In genomic region chr3:51248600-51248999, GRCm38 (mm10) we compare ENCODE assay signal across 32 mouse cellular contexts.
"Had no signal": no experiment of that assay in that cellular context is flagged by ENCODE, and none has a peak within 500 bp of the region (broad histone marks: within the 10 kb centered on the region; RNA-seq: fewer than 3 reads in every experiment).

No protein-coding gene starts in this region.

- H3K4me2 ChIP-seq: limb, embryonic 12.5 days; limb, embryonic 13.5 days; limb, embryonic 15.5 days; liver, embryonic 11.5 days; liver, embryonic 12.5 days; liver, embryonic 13.5 days; liver, embryonic 15.5 days; lung, embryonic 14.5 days; lung, embryonic 15.5 days; midbrain, embryonic 11.5 days; midbrain, embryonic 12.5 days; midbrain, embryonic 13.5 days; midbrain, embryonic 15.5 days; neural tube, embryonic 12.5 days; neural tube, embryonic 13.5 days had no signal

- H3K9me3 ChIP-seq: limb, embryonic 10.5 days; limb, embryonic 12.5 days; limb, embryonic 13.5 days; limb, embryonic 15.5 days; liver, embryonic 12.5 days; liver, embryonic 13.5 days; liver, embryonic 15.5 days; lung, embryonic 15.5 days; megakaryocyte, embryonic 14.5 days; midbrain, embryonic 10.5 days; midbrain, embryonic 12.5 days; midbrain, embryonic 13.5 days; midbrain, embryonic 15.5 days; neural tube, embryonic 12.5 days; neural tube, embryonic 13.5 days had no signal

- H3K27me3 ChIP-seq: limb, embryonic 12.5 days; limb, embryonic 13.5 days; limb, embryonic 15.5 days; liver, embryonic 12.5 days; liver, embryonic 13.5 days; liver, embryonic 15.5 days; lung, embryonic 15.5 days; megakaryocyte, embryonic 14.5 days; midbrain, embryonic 12.5 days; midbrain, embryonic 13.5 days; midbrain, embryonic 15.5 days; neural tube, embryonic 12.5 days; neural tube, embryonic 13.5 days had no signal

- H3K4me3 ChIP-seq: limb, embryonic 10.5 days; limb, embryonic 12.5 days; limb, embryonic 13.5 days; limb, embryonic 15.5 days; liver, embryonic 12.5 days; liver, embryonic 13.5 days; liver, embryonic 15.5 days; lung, embryonic 15.5 days; megakaryocyte, embryonic 14.5 days; midbrain, embryonic 10.5 days; midbrain, embryonic 12.5 days; midbrain, embryonic 13.5 days; midbrain, embryonic 15.5 days; myocyte; neural tube, embryonic 12.5 days; neural tube, embryonic 13.5 days had no signal

- DNase-seq: left cerebral cortex, postnatal 4 days; liver; liver, embryonic 13.5 days; liver, postnatal 0 days; lung, adult 18-20 months; lung, adult 2 months; lung, embryonic 14.5 days; lung, postnatal 10 days; lung, postnatal 14 days; lung, postnatal 36 days; lung, postnatal 4 days; midbrain, embryonic 14.5 days had no signal

- H3K9ac ChIP-seq: limb, embryonic 12.5 days; limb, embryonic 15.5 days; liver, embryonic 12.5 days; liver, embryonic 13.5 days; liver, embryonic 14.5 days; liver, embryonic 15.5 days; liver, postnatal 0 days; lung, embryonic 14.5 days; lung, embryonic 15.5 days; midbrain, embryonic 12.5 days; midbrain, embryonic 13.5 days; midbrain, embryonic 15.5 days; neural tube, embryonic 12.5 days; neural tube, embryonic 13.5 days had no signal

- H3K27ac ChIP-seq: limb, embryonic 12.5 days; liver, embryonic 12.5 days; liver, embryonic 13.5 days; liver, embryonic 14.5 days; liver, embryonic 15.5 days; macrophage; midbrain, embryonic 10.5 days; midbrain, embryonic 12.5 days; midbrain, embryonic 13.5 days; midbrain, embryonic 15.5 days; neural tube, embryonic 12.5 days; neural tube, embryonic 13.5 days had no signal

- H3K4me1 ChIP-seq: liver, embryonic 12.5 days; liver, embryonic 13.5 days; liver, embryonic 15.5 days; midbrain, embryonic 10.5 days; midbrain, embryonic 12.5 days; midbrain, embryonic 13.5 days; midbrain, embryonic 15.5 days; neural tube, embryonic 12.5 days; neural tube, embryonic 13.5 days had no signal

- ATAC-seq: liver, embryonic 12.5 days; midbrain, embryonic 13.5 days; midbrain, embryonic 15.5 days; midbrain, embryonic 16.5 days had no signal
